Mouse (Mus musculus) olfactory bulb, adult 2 months (tissue): Measurements from ENCODE around the gene Sumf2.

Source experiments
- CTCF ChIP-seq: fragments of 200-500 bp; IDR thresholded peaks from 2 replicates; pipeline ENCODE4 v1.5.1; 2012; ENCODE audit warnings: low read depth, mild to moderate bottlenecking, low read length, moderate library complexity; ENCODE audit not compliant: insufficient read depth
- POLR2A ChIP-seq: fragments of 200-500 bp; IDR thresholded peaks from 2 replicates; pipeline ENCODE4 v1.6.1; 2012; ENCODE audit warnings: mild to moderate bottlenecking, low read depth, low read length, moderate library complexity; ENCODE audit not compliant: insufficient read depth

GRCm38 (mm10) chr5:129873942-129874341, 27.2 kb downstream of the Sumf2 start:
- TF ChIP-seq POLR2A: no peak
- TF ChIP-seq CTCF: no peak
